Mouse (Mus musculus) myocyte (in vitro differentiated cells): ENCODE data around the gene Enpp3.

Experiments
- CEBPB ChIP-seq: IDR thresholded peaks from 2 replicates; pipeline ENCODE4 v1.6.1; 2011; ENCODE audit warnings: mild to moderate bottlenecking, moderate library complexity; ENCODE audit not compliant: poor library complexity, insufficient read depth, severe bottlenecking
- E2F4 ChIP-seq: IDR thresholded peaks from one replicate; pipeline ENCODE4 v1.6.1; 2011; ENCODE audit warnings: mild to moderate bottlenecking, control low read depth, moderate library complexity; ENCODE audit not compliant: insufficient read depth
- MAX ChIP-seq: IDR thresholded peaks from one replicate; pipeline ENCODE4 v1.6.1; 2011; ENCODE audit warnings: low read depth, mild to moderate bottlenecking, control low read depth
- MYOD1 ChIP-seq, 3 experiments: IDR thresholded peaks; one replicate each; pipeline ENCODE4 v1.6.1; 2011; ENCODE audit warnings: control low read depth in 2 of 3, low read depth in 2 of 3, mild to moderate bottlenecking in 2 of 3, moderate library complexity in 1 of 3; ENCODE audit not compliant: insufficient read length in 2 of 3, control insufficient read depth in 1 of 3
- POLR2A ChIP-seq: IDR thresholded peaks from one replicate; pipeline ENCODE4 v1.6.1; 2011; ENCODE audit warnings: low read depth, mild to moderate bottlenecking, control low read depth, moderate library complexity; ENCODE audit not compliant: insufficient read length
- POLR2AphosphoS2 ChIP-seq: IDR thresholded peaks from one replicate; pipeline ENCODE4 v1.6.1; 2011; ENCODE audit warnings: low read depth, control low read depth; ENCODE audit not compliant: insufficient read length
- REST ChIP-seq: IDR thresholded peaks from one replicate; pipeline ENCODE4 v1.6.1; 2011; ENCODE audit warnings: mild to moderate bottlenecking, control low read depth, moderate library complexity; ENCODE audit not compliant: insufficient read depth, insufficient read length
- TCF12 ChIP-seq: IDR thresholded peaks from one replicate; pipeline ENCODE4 v1.6.1; 2011; ENCODE audit warnings: mild to moderate bottlenecking, control low read depth; ENCODE audit not compliant: poor library complexity, insufficient read depth, severe bottlenecking
- TCF3 ChIP-seq: IDR thresholded peaks from one replicate; pipeline ENCODE4 v1.6.1; 2011; ENCODE audit warnings: low read depth, control low read depth; ENCODE audit not compliant: insufficient read length
- USF1 ChIP-seq: IDR thresholded peaks from one replicate; pipeline ENCODE4 v1.6.1; 2011; ENCODE audit warnings: low read depth, mild to moderate bottlenecking, control low read depth, moderate library complexity

GRCm38 (mm10) chr10:24805876-24806275, 36.7 kb downstream of the Enpp3 start:
- no peak for TF ChIP-seq POLR2A
- no peak for TF ChIP-seq MAX
- no peak for TF ChIP-seq CEBPB
- TF ChIP-seq POLR2AphosphoS2 = no peak
- TF ChIP-seq TCF3 = no peak
- TF ChIP-seq REST = no peak
- no peak for TF ChIP-seq USF1
- no peak for TF ChIP-seq TCF12
- no peak for TF ChIP-seq E2F4
- TF ChIP-seq MYOD1 (IDR thresholded peaks at IDR 0.05; ENCODE audit: control insufficient read depth in 1 of 3, insufficient read length in 2 of 3, low read depth in 2 of 3) = no peak
